Mouse (Mus musculus) hindbrain, embryonic 15.5 days (tissue): ENCODE measurements around the gene Tlk1. TPM values are rescaled to one million over a fixed set of nuclear protein-coding genes. Genes with fewer than 3 reads are reported as not detected.

ENCODE experiments used
- ATAC-seq: fragments of 200-750 bp; cut with Nextera tagmentation; 2 replicates; pipeline ENCODE4 v1.8.0; 2017; ENCODE audit warnings: low read depth, moderate number of reproducible peaks, moderate TSS enrichment; ENCODE audit not compliant: low FRiP score
- H3K27ac ChIP-seq: fragments of 300-500 bp; sonication (generic); replicated peaks from 2 replicates; pipeline ENCODE4 v1.5.1; 2015; ENCODE audit warnings: mild to moderate bottlenecking, inconsistent platforms
- H3K27me3 ChIP-seq: fragments of 300-500 bp; sonication (generic); 2 replicates; pipeline ENCODE4 v1.6.1; 2015; ENCODE audit warnings: control low read depth, inconsistent platforms
- H3K36me3 ChIP-seq: fragments of 300-500 bp; sonication (generic); 2 replicates; pipeline ENCODE4 v1.6.1; 2015; ENCODE audit warnings: control low read depth, inconsistent platforms
- H3K4me1 ChIP-seq: fragments of 300-500 bp; sonication (generic); replicated peaks from 2 replicates; pipeline ENCODE4 v1.6.1; 2015; ENCODE audit warnings: control low read depth, inconsistent platforms
- H3K4me2 ChIP-seq: fragments of 300-500 bp; sonication (generic); 2 replicates; pipeline ENCODE4 v1.6.1; 2015; ENCODE audit warnings: moderate library complexity, mild to moderate bottlenecking, inconsistent platforms
- H3K4me3 ChIP-seq: fragments of 300-500 bp; sonication (generic); 2 replicates; pipeline ENCODE4 v1.5.1; 2015; ENCODE audit warnings: mild to moderate bottlenecking, inconsistent platforms
- H3K9ac ChIP-seq: fragments of 300-500 bp; sonication (generic); 2 replicates; pipeline ENCODE4 v1.6.1; 2015; ENCODE audit warnings: inconsistent platforms
- H3K9me3 ChIP-seq: fragments of 300-500 bp; sonication (generic); 2 replicates; pipeline ENCODE4 v1.6.1; 2016; ENCODE audit warnings: control low read depth, inconsistent platforms
- WGBS: fragments of 180-500 bp; shearing (Covaris S2); methylation state at CpG from one replicate; pipeline ENCODE4 v1.1.7; 2015; 5-methylcytosine and 5-hydroxymethylcytosine counted together
- polyA plus RNA-seq: library from polyadenylated mRNA; unstranded; fragments of >200 nt; fragmentation: Nextera tagmentation; extraction: Ambion mirVana; gene quantifications from 2 replicates; pipeline ENCODE4 v1.2.1, GENCODE M21; 2015

Tlk1 gene
- polyA plus RNA-seq, 1 experiment from 2014 or later = 26.5 TPM

GRCm38 (mm10) chr2:70710236-70710635 is 115.3 kb downstream of the Tlk1 start:
- 0 out of 2 replicates have a peak, but pooled peaks cover under 1% of the 10 kb centered on the region for H3K4me1 ChIP-seq
- no peak overlapping the region for H3K4me3 ChIP-seq
- H3K36me3 ChIP-seq = peaks cover 18% of the 10 kb centered on the region
- no peak for ATAC-seq
- H3K9ac ChIP-seq = no peak overlapping the region
- H3K27me3 ChIP-seq = no peaks in the 10 kb centered on the region
- WGBS = 94% methylated on average over 7 of the region's 7 CpGs
- no peak overlapping the region for H3K4me2 ChIP-seq
- H3K27ac ChIP-seq = no peak overlapping the region
- H3K9me3 ChIP-seq = no peaks in the 10 kb centered on the region

GRCm38 (mm10) chr2:70708986-70709730 is 116.4 kb downstream of the Tlk1 start:
- Histone ChIP-seq H3K27ac (no peak overlapping the region), H3K4me3 (no peak overlapping the region), H3K9me3 (no peaks in the 10 kb centered on the region), H3K27me3 (no peaks in the 10 kb centered on the region), H3K4me2 (no peak overlapping the region), H3K36me3 (peaks cover 12% of the 10 kb centered on the region), H3K4me1 (0 out of 2 replicates have a peak, but pooled peaks cover 8% of the 10 kb centered on the region), H3K9ac (no peak overlapping the region)
- 78% methylated on average over 13 of the region's 13 CpGs for WGBS
- ATAC-seq = no peak

DNA sequence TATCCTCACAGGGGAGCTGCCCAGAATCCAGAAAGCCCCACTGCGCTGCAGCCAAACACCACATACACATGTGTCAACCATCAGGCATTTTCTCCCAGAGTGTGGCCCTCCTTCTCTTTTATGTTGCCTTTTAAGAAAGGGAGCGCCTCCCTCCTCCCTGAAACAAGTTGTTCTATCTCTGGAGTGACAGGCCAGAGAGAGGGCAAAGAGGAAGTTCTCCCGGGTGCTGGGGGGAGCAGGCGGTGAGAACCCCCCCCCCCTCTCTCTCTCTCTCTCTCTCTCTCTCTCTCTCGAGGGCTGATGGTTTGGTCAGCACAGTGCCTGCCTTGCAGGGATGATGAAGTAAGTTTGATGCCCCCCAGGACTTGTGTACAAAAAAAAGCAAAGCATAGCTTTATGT is 123.1 kb downstream of the Tlk1 start:
- no peak overlapping the region for H3K4me2 ChIP-seq
- no peak overlapping the region for H3K4me3 ChIP-seq
- H3K36me3 ChIP-seq = no peaks in the 10 kb centered on the region
- 0 out of 2 replicates have a peak, but pooled peaks cover 8% of the 10 kb centered on the region for H3K4me1 ChIP-seq
- no peak for ATAC-seq
- WGBS = 31% methylated on average over 5 of the region's 5 CpGs
- no peaks in the 10 kb centered on the region for H3K9me3 ChIP-seq
- H3K27ac ChIP-seq = no peak overlapping the region
- no peak overlapping the region for H3K9ac ChIP-seq
- no peaks in the 10 kb centered on the region for H3K27me3 ChIP-seq

GRCm38 (mm10) chr2:70701571-70701970 is 124.0 kb downstream of the Tlk1 start:
- Histone ChIP-seq H3K9me3 (no peaks in the 10 kb centered on the region), H3K27ac (no peak overlapping the region), H3K9ac (no peak overlapping the region), H3K36me3 (no peaks in the 10 kb centered on the region), H3K27me3 (no peaks in the 10 kb centered on the region), H3K4me3 (no peak overlapping the region), H3K4me1 (0 out of 2 replicates have a peak, but pooled peaks cover 8% of the 10 kb centered on the region), H3K4me2 (no peak overlapping the region)
- ATAC-seq = no peak
- WGBS = 64% methylated on average over 9 of the region's 9 CpGs

DNA sequence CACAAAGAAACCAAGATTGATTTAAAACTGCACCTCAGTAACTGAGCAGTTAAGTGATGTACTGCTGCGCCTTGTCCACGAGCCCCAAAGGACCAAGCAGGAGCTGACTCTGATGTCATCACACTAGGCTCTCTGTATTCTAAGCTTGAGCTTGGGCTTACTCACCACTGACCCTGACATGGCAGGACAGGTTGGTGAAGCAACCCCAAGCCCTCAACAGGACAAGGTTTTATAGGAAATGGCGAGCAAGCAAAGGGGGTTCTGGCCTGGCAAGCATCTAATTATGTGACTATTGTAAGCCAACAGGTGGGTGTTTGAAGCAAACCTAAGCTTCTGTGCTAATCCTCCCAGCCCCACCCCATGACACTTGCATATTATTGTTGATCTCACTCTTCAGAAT is 124.7 kb downstream of the Tlk1 start:
- Histone ChIP-seq H3K4me1 (0 out of 2 replicates have a peak, but pooled peaks cover 8% of the 10 kb centered on the region), H3K9ac (no peak overlapping the region), H3K36me3 (no peaks in the 10 kb centered on the region), H3K27me3 (no peaks in the 10 kb centered on the region), H3K9me3 (no peaks in the 10 kb centered on the region), H3K4me2 (no peak overlapping the region), H3K4me3 (no peak overlapping the region), H3K27ac (no peak overlapping the region)
- WGBS = 91% methylated on average over 3 of the region's 3 CpGs
- ATAC-seq = no peak

- Histone ChIP-seq H3K27ac (no peak overlapping the region), H3K4me2 (no peak overlapping the region), H3K4me1 (no peaks in the 10 kb centered on the region), H3K27me3 (no peaks in the 10 kb centered on the region), H3K36me3 (peaks cover 17% of the 10 kb centered on the region), H3K9me3 (no peaks in the 10 kb centered on the region), H3K9ac (no peak overlapping the region), H3K4me3 (no peak overlapping the region)
- WGBS = 87% methylated on average over 10 of the region's 10 CpGs
- no peak for ATAC-seq
Observed at GRCm38 (mm10) chr2:70695712-70696111, 129.8 kb downstream of the Tlk1 start.

DNA sequence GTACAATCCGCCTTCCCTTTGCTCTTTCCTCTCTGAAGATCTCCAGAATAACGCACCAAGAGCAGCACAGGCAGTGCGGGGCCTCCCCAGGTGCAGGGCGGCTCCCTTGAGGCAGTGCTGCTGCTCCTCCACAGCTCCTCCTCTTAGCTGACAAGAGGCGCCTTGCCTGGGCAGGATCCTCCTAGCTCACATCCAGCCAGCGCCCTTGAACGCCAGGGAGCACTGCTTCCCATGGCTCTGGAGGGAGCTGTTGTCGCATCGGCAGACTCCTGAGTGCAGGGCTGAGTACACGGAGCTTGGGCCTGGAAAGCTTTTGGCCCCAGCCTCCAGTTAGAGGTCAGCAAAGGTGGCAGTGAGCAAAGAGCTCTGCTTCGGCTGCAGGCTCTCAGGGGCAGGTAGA is 135.3 kb downstream of the Tlk1 start:
- Histone ChIP-seq H3K9ac (no peak overlapping the region), H3K9me3 (no peaks in the 10 kb centered on the region), H3K27ac (no peak overlapping the region), H3K4me1 (no peaks in the 10 kb centered on the region), H3K36me3 (peaks cover 64% of the 10 kb centered on the region), H3K4me3 (no peak overlapping the region), H3K4me2 (no peak overlapping the region), H3K27me3 (no peaks in the 10 kb centered on the region)
- ATAC-seq = no peak
- 89% methylated on average over 11 of the region's 11 CpGs for WGBS

GRCm38 (mm10) chr2:70688454-70689078 is 137.0 kb downstream of the Tlk1 start:
- Histone ChIP-seq H3K4me2 (no peak overlapping the region), H3K9ac (no peak overlapping the region), H3K27ac (no peak overlapping the region), H3K9me3 (no peaks in the 10 kb centered on the region), H3K4me1 (no peaks in the 10 kb centered on the region), H3K36me3 (peaks cover 78% of the 10 kb centered on the region), H3K27me3 (no peaks in the 10 kb centered on the region), H3K4me3 (no peak overlapping the region)
- 95% methylated on average over 21 of the region's 21 CpGs for WGBS
- no peak for ATAC-seq

- WGBS = 89% methylated on average over 2 of the region's 2 CpGs
- H3K4me1 ChIP-seq = no peaks in the 10 kb centered on the region
- H3K9ac ChIP-seq = no peak overlapping the region
- ATAC-seq = no peak
- H3K4me3 ChIP-seq = no peak overlapping the region
- H3K36me3 ChIP-seq = peaks cover 76% of the 10 kb centered on the region
- H3K4me2 ChIP-seq = no peak overlapping the region
- H3K9me3 ChIP-seq = no peaks in the 10 kb centered on the region
- H3K27me3 ChIP-seq = no peaks in the 10 kb centered on the region
- no peak overlapping the region for H3K27ac ChIP-seq
Observed at GRCm38 (mm10) chr2:70682324-70682723, 143.2 kb downstream of the Tlk1 start.

GRCm38 (mm10) chr2:70673445-70674126 is 151.9 kb downstream of the Tlk1 start:
- 76% methylated on average over 7 of the region's 7 CpGs for WGBS
- H3K4me3 ChIP-seq = no peak overlapping the region
- peaks cover 7% of the 10 kb centered on the region for H3K36me3 ChIP-seq
- no peak overlapping the region for H3K9ac ChIP-seq
- H3K4me1 ChIP-seq = no peaks in the 10 kb centered on the region
- no peak overlapping the region for H3K27ac ChIP-seq
- no peaks in the 10 kb centered on the region for H3K9me3 ChIP-seq
- H3K4me2 ChIP-seq = no peak overlapping the region
- H3K27me3 ChIP-seq = no peaks in the 10 kb centered on the region
- ATAC-seq = no peak

DNA sequence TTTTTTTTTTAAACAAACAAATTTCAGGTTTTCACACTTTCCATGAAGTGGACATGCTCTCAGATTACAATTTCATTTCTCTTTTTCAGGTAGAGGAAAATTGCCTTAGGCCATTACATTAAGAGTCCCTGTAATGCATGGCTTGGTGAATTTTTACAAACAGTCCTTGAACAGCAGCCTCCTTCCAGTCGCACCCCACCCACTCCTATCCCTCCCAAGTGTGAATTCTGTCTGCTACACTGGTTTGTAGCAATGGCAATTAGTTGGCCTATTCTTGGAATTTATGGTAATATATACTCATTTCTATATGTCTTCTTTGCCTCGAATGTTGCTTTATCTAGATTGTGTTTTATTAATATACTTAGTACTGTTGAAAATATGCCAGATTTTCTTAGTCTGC is 153.1 kb downstream of the Tlk1 start:
- no peaks in the 10 kb centered on the region for H3K27me3 ChIP-seq
- 86% methylated on average over 2 of the region's 2 CpGs for WGBS
- no peaks in the 10 kb centered on the region for H3K4me1 ChIP-seq
- no peak overlapping the region for H3K27ac ChIP-seq
- H3K9me3 ChIP-seq = no peaks in the 10 kb centered on the region
- H3K4me3 ChIP-seq = no peak overlapping the region
- no peak for ATAC-seq
- no peak overlapping the region for H3K4me2 ChIP-seq
- H3K9ac ChIP-seq = no peak overlapping the region
- no peaks in the 10 kb centered on the region for H3K36me3 ChIP-seq

DNA sequence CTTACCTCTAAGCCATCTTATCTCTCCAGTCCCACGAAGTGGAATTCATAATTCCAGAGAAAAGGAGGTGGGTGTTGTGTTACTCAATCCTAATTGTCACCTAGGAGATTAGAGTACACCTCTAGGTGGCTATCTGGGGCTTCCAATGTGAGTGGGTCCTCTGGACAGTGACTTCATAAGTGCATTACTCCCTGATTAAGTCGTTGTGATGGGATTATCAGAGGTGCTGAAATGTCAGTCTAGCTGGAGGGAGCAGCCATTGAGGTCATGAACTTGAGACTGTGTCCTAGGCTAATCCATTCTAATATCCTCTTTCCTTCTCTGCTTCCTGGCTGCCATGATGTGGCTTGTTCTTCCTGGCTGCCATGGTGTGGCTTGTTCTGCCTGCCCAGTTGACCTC is 155.6 kb downstream of the Tlk1 start:
- Histone ChIP-seq H3K4me2 (no peak overlapping the region), H3K27ac (no peak overlapping the region), H3K9me3 (no peaks in the 10 kb centered on the region), H3K4me3 (no peak overlapping the region), H3K36me3 (no peaks in the 10 kb centered on the region), H3K4me1 (no peaks in the 10 kb centered on the region), H3K27me3 (no peaks in the 10 kb centered on the region), H3K9ac (no peak overlapping the region)
- no peak for ATAC-seq
- WGBS = 64% methylated on average over 2 of the region's 2 CpGs
